Mouse (Mus musculus): ENCODE data around the gene Rps3a1. TPM values are rescaled to one million over a fixed set of nuclear protein-coding genes. Genes with fewer than 3 reads are reported as not detected.

Gene Rps3a1
- polyA plus RNA-seq (2012; rRNA removed) (548 and 1,025 TPM in 2 replicates), polyA plus RNA-seq (2014; fragmentation: Nextera tagmentation; extraction: Ambion mirVana) (946 and 980 TPM in 2 replicates)

DNA sequence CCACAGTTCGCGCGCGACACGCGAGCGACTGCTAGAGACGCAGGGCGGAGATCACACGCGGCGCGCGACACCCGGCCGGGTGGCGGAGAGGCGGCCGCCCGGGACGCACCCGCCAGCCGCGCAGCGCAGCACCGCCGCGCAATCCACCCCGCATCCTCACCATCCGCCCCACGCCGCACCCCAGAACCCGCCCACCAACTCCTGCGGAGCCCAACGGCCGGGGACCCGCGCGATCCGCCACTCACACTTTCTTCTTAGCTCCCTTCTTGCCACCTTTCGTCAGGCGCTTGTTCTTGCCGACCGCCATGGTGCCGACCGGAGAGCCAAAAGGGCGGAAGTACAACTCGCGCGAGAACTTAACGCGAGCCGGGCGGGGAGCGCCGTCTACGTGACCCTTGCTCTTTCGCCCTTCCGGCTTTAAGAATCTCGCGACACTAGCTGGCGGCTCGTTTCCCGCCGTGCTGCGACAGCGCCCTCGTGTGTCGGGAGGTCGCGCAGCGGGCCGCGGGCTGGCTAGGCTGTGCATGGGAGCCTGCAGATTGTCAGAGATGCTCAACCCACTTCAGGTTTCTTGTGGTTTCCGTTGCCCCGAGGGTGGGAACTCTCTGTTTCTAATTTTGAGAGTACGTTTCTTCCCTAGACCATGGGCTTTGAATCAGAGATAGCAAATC, at the start of gene Rps3a1:
Gene Rps3a1 (minus strand): TSS at position 440 of the 671 bp plus-strand sequence.
- Histone ChIP-seq H3K27me3 (ENCODE audit: control insufficient read depth, insufficient read depth, low read length) (no peaks in the 10 kb centered on the region), H3K27ac (peak within 1 kb of the TSS; percentile 76), H3K36me3 (replicated peaks; ENCODE audit: control insufficient read depth, insufficient read depth, low read depth) (peaks cover 40% of the 10 kb centered on the region), H3K9ac (replicated peaks) (peak within 1 kb of the TSS; percentile 100), H3K4me2 (ENCODE audit: low read depth) (peak within 1 kb of the TSS; percentile 91), H3K9me3 (ENCODE audit: control insufficient read depth, low read length) (no peaks in the 10 kb centered on the region), H3K4me3 (ENCODE audit: insufficient read depth in 1 of 2, low read depth in 2 of 2, low read length in 2 of 2) (peak within 1 kb of the TSS; percentile 97 to 99), H3K4me1 (replicated peaks; ENCODE audit: control insufficient read depth in 2 of 2, insufficient read depth in 2 of 2, low read length in 1 of 2) (peaks cover 6 to 15% of the 10 kb centered on the region in 2 experiments)
- under 1% methylated on average over 77 of the region's 77 CpGs for WGBS (ENCODE audit: insufficient replicate concordance)
- TF ChIP-seq EP300 (IDR thresholded peaks at IDR 0.05; ENCODE audit: low read depth) (peak; percentile 86), CTCF (IDR thresholded peaks at IDR 0.05; ENCODE audit: low read depth) (peak; percentile 100)
- ATAC-seq (ENCODE audit: insufficient read depth) (peak; percentile 97), DNase-seq (ENCODE audit: low read depth in 3 of 3, low spot score in 3 of 3) (peak; percentile 94 to 96 (median 95))

DNA sequence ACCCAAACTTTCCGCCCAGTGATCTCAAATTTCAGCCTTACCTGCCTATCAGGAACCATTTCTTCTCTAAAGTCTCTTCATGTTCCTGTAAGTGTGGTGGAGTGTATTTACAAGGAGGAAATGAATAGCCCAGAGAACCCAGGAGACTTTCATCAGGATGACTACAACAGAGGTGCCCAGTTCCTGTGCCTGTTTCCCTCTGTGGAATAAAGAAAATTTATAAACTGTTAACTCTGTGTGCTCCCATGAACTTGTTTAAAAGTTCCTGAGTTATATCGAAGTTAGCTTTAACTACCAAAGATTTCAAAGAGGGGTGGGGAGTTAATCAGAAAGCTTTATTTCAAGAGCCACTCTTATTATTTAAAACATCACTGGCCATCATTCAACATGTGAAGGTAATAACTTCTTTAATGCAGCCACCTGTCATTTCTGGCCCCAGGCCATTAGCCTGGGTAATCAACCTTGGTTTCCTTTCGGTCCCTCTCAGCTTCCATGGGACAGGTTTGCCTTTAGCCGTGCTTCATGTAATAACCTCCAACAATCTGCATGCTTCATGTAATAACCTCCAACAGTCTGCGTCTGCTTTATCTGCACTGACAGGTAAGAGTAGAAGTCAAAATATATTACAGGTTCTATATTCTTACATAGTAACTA, 45.4 kb upstream of the Rps3a1 start:
- Histone ChIP-seq H3K27ac (no peak overlapping the region), H3K9me3 (ENCODE audit: control insufficient read depth, low read length) (no peaks in the 10 kb centered on the region), H3K36me3 (replicated peaks; ENCODE audit: control insufficient read depth, insufficient read depth, low read depth) (no peaks in the 10 kb centered on the region), H3K4me3 (ENCODE audit: insufficient read depth in 1 of 2, low read depth in 2 of 2, low read length in 2 of 2) (no peak overlapping the region), H3K27me3 (ENCODE audit: control insufficient read depth, insufficient read depth, low read length) (no peaks in the 10 kb centered on the region), H3K4me2 (ENCODE audit: low read depth) (no peak overlapping the region), H3K9ac (replicated peaks) (no peak overlapping the region), H3K4me1 (replicated peaks; ENCODE audit: control insufficient read depth in 2 of 2, insufficient read depth in 2 of 2, low read length in 1 of 2) (no peaks in the 10 kb centered on the region)
- no peak for ATAC-seq (ENCODE audit: insufficient read depth)
- WGBS (ENCODE audit: insufficient replicate concordance) = 64% methylated on average over 5 of the region's 5 CpGs
- no peak for TF ChIP-seq CTCF (IDR thresholded peaks at IDR 0.05; ENCODE audit: low read depth)
- TF ChIP-seq EP300 (IDR thresholded peaks at IDR 0.05; ENCODE audit: low read depth) = no peak
- DNase-seq (ENCODE audit: low read depth in 3 of 3, low spot score in 3 of 3) = no peak

DNA sequence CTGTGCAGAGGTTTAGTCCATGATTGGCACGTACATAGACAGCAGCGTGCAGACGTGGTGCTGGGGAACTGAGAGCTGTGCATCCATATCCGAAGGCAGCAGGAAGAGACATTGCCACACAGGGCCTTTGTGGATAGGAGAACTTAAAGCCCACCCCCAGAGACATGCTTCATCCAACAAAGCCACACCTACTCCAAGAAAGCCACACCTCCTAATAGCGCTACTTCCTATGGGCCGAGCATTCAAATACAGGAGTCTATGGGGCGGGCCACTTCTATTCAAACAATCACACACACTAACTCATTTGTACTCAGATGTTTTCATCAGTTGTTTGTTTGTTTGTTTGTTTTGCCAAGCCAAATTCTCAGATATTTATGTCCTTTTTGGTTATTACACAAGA, 42.0 kb upstream of the Rps3a1 start:
- Histone ChIP-seq H3K27ac (no peak overlapping the region), H3K27me3 (ENCODE audit: control insufficient read depth, insufficient read depth, low read length) (no peaks in the 10 kb centered on the region), H3K4me1 (replicated peaks; ENCODE audit: control insufficient read depth in 2 of 2, insufficient read depth in 2 of 2, low read length in 1 of 2) (no peaks in the 10 kb centered on the region), H3K36me3 (replicated peaks; ENCODE audit: control insufficient read depth, insufficient read depth, low read depth) (no peaks in the 10 kb centered on the region), H3K9ac (replicated peaks) (no peak overlapping the region), H3K4me2 (ENCODE audit: low read depth) (no peak overlapping the region), H3K9me3 (ENCODE audit: control insufficient read depth, low read length) (no peaks in the 10 kb centered on the region), H3K4me3 (ENCODE audit: insufficient read depth in 1 of 2, low read depth in 2 of 2, low read length in 2 of 2) (no peak overlapping the region)
- WGBS (ENCODE audit: insufficient replicate concordance) = 66% methylated on average over 7 of the region's 7 CpGs
- TF ChIP-seq EP300 (IDR thresholded peaks at IDR 0.05; ENCODE audit: low read depth) (no peak), CTCF (IDR thresholded peaks at IDR 0.05; ENCODE audit: low read depth) (no peak)
- no peak for ATAC-seq (ENCODE audit: insufficient read depth)
- no peak for DNase-seq (ENCODE audit: low read depth in 3 of 3, low spot score in 3 of 3)

DNA sequence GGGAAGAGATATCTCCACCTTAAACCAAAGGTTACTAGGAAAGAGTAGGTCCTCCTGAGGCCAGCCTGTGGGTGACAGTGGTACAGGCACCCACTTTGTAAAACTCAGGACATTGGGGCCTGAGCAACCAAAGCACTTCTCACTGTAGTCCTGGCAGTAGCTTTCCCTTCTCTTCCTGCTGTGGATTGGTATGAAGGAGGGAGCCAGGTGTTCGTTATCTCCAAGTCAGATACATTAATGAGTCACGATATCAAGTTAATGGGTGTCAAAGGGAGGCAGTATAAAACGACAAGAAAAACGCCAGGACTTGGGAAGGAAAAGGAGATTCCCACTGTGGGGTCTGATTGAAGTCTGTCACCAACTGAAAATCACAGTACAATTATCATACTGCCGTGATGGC, 38.6 kb upstream of the Rps3a1 start:
- H3K36me3 ChIP-seq (replicated peaks; ENCODE audit: control insufficient read depth, insufficient read depth, low read depth) = no peaks in the 10 kb centered on the region
- no peaks in the 10 kb centered on the region for H3K4me1 ChIP-seq (replicated peaks; ENCODE audit: control insufficient read depth in 2 of 2, insufficient read depth in 2 of 2, low read length in 1 of 2)
- H3K27ac ChIP-seq = no peak overlapping the region
- H3K9me3 ChIP-seq (ENCODE audit: control insufficient read depth, low read length) = no peaks in the 10 kb centered on the region
- TF ChIP-seq EP300 (IDR thresholded peaks at IDR 0.05; ENCODE audit: low read depth) = no peak
- no peak for TF ChIP-seq CTCF (IDR thresholded peaks at IDR 0.05; ENCODE audit: low read depth)
- 44% methylated on average over 5 of the region's 5 CpGs for WGBS (ENCODE audit: insufficient replicate concordance)
- ATAC-seq (ENCODE audit: insufficient read depth) (no peak), DNase-seq (ENCODE audit: low read depth in 3 of 3, low spot score in 3 of 3) (no peak)
- no peak overlapping the region for H3K4me2 ChIP-seq (ENCODE audit: low read depth)
- H3K9ac ChIP-seq (replicated peaks) = no peak overlapping the region
- no peak overlapping the region for H3K4me3 ChIP-seq (ENCODE audit: insufficient read depth in 1 of 2, low read depth in 2 of 2, low read length in 2 of 2)
- no peaks in the 10 kb centered on the region for H3K27me3 ChIP-seq (ENCODE audit: control insufficient read depth, insufficient read depth, low read length)

DNA sequence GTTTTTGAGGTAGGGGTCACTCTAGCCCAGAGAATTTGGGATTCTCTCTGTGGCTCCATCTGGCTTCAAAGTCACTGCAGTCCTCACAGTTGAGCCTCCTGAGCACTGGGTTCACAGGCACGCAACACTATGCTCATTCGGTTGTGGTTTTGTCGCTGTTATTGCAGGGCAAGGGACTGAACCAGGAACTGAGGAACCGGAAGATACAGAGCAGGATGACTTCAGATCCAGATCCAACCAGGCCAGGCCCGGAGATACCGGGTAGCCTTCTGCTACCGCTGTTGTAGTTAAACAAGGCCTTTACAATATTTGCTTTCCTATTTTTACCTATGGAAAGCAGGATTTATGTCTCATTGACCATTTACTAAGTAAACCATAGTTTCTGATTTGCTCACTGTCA, 37.2 kb upstream of the Rps3a1 start:
- ATAC-seq (ENCODE audit: insufficient read depth) = no peak
- no peak overlapping the region for H3K27ac ChIP-seq
- TF ChIP-seq EP300 (IDR thresholded peaks at IDR 0.05; ENCODE audit: low read depth) (no peak), CTCF (IDR thresholded peaks at IDR 0.05; ENCODE audit: low read depth) (no peak)

More for the DNA sequence above, 37.2 kb upstream of the Rps3a1 start:
- H3K9ac ChIP-seq (replicated peaks) = no peak overlapping the region
- H3K4me1 ChIP-seq (replicated peaks; ENCODE audit: control insufficient read depth in 2 of 2, insufficient read depth in 2 of 2, low read length in 1 of 2) = no peaks in the 10 kb centered on the region
- no peaks in the 10 kb centered on the region for H3K9me3 ChIP-seq (ENCODE audit: control insufficient read depth, low read length)
- no peak overlapping the region for H3K4me2 ChIP-seq (ENCODE audit: low read depth)
- no peak for DNase-seq (ENCODE audit: low read depth in 3 of 3, low spot score in 3 of 3)
- 76% methylated on average over 7 of the region's 7 CpGs for WGBS (ENCODE audit: insufficient replicate concordance)
- no peaks in the 10 kb centered on the region for H3K36me3 ChIP-seq (replicated peaks; ENCODE audit: control insufficient read depth, insufficient read depth, low read depth)
- H3K27me3 ChIP-seq (ENCODE audit: control insufficient read depth, insufficient read depth, low read length) = no peaks in the 10 kb centered on the region
- no peak overlapping the region for H3K4me3 ChIP-seq (ENCODE audit: insufficient read depth in 1 of 2, low read depth in 2 of 2, low read length in 2 of 2)

Data from liver, embryonic 14.5 days (tissue).